Mouse (Mus musculus): Measurements from ENCODE around the gene Fbxo6.

Fbxo6 gene

DNA sequence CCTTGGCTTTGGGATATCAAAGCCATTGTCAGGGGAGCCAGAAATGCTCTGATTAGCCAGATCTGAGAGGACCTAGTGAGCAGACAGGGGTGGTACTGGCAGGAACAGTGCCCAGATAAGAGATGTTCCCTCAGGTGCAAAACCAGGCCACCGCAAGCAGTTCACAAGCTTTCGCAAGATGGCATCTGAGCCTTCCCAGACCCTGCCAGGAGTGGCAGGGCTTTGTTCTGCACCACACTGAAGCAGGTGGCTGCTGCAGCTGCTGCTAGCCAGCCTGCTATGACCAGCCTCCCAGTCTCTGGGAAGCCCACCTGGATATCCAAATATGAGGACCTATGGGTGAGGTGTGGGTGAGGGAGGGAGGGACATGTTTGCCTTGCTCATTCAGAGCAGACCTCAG lies 54.0 kb downstream of the Fbxo6 start:
- in situ Hi-C loops (cut with MboI; ENCODE audit: low sequenced_read_pairs) = no loop called here

Data from CH12F3 (cell line).